Mouse (Mus musculus) cerebellum, adult 2 months (tissue): ENCODE measurements around the gene Tjp1.

ENCODE experiments used
- CTCF ChIP-seq: fragments of 200-500 bp; IDR thresholded peaks from 2 replicates; pipeline ENCODE4 v1.5.1; 2011; ENCODE audit warnings: low read depth, mild to moderate bottlenecking, control low read depth, low read length, moderate library complexity, borderline replicate concordance; ENCODE audit not compliant: insufficient read depth
- POLR2A ChIP-seq: fragments of 200-500 bp; IDR thresholded peaks from 2 replicates; pipeline ENCODE4 v1.6.1; 2011; ENCODE audit warnings: low read length, control low read depth, borderline replicate concordance; ENCODE audit not compliant: insufficient read depth

GRCm38 (mm10) chr7:65489195-65489594, 38.4 kb downstream of the Tjp1 start:
- TF ChIP-seq CTCF: no peak
- no peak for TF ChIP-seq POLR2A
